Mouse (Mus musculus) layer of hippocampus, adult 11-12 months (tissue): ENCODE results near the gene Tpt1.
"Not testable (repeated sequence)": the region's sequence is repeated elsewhere in the genome, so short reads cannot be mapped to it uniquely, and the experiment has no call there.

Experiments
- DNase-seq: peaks from one replicate; pipeline ENCODE4 v3.0.0; 2022; ENCODE audit warnings: low spot score

Gene Tpt1

DNA sequence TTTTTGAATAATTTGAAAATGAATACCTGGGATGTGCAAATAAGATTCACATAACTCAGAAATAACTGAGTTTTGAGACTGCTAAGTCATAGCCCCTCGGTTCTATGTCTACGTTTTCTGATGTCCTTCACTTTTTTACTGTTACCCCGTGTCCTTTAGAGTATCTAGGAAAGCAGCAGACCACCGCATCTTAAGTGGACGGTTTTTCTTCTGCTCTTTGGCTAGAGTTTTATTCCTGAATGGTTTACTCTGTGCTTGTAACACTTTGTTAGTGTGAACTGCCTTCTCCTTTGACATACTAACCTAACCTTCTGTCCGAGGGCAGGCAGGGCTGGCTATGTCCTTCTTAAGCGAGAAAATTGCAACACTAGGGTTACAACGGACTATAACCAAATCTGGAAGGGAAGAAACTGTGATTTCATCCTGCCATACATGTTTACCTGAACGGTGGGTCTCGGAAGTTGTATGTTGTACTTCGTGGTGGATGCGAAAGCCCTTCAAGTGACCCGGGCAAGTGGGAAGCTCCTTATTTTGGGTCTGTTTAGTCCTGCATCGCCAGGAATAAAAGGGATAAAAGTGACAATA lies 690 bp upstream of the Tpt1 start:
- DNase-seq: no peak

DNA sequence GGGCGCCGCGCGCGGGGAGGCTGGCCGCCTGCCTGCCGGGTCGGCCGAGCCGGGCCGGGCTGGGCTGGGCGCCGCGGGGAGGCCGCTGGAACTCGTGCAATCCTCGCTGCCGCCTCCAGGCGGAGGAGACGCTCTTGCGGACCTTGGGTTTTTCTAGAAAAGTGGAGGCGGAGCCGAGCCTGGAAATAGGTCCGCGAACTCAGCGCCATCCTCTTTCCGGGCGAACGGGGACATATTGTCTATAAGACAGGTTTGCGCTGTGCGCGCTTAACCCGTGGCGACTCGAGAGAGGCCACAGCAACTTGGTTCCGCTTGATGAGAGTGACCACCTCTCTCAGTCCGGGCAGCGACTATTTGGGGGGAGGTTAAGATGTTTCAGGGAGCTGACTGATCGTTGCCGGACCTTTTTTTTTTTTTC lies 814 bp downstream of the Tpt1 start:
- DNase-seq: peak; percentile 88

DNA sequence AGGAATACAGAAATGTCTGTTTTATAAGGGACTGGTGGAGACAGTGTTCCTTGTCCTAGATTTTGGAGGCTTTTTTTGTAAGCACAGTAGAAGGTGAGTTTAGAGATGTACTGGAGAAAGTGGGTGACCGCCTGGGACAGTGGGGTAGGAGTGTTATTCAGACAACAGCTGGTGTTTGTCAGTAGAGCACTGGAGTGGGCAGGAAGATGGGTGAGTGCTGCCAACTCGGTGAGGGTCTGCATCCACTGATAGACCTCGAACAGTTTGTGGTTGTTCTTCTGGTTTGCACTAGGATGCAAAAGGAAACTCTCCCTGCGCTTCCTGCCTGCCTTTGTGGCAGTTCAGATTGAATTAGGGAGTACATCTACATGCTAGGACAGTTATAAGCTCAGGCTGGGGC lies 2.8 kb downstream of the Tpt1 start:
- no peak for DNase-seq

DNA sequence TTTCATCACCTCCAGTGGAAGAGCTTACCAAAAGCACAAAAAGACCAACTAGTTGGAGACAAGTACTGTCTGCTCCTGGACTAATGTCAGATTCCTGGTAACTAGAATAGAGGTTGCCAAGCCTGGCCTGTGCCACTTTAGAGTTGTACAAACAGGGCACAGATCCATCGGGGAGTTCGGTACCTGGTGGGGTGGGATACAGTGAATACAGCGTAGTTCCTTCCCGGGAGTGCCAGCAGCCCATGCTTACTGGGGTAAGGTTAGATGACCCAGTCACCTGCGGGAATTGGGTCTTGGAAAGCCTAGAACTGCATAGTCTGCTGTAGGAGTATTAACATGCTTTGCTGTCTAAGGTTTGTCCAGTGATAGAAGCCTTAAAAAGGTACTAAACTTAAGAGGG lies 3.6 kb downstream of the Tpt1 start:
- DNase-seq: no peak

DNA sequence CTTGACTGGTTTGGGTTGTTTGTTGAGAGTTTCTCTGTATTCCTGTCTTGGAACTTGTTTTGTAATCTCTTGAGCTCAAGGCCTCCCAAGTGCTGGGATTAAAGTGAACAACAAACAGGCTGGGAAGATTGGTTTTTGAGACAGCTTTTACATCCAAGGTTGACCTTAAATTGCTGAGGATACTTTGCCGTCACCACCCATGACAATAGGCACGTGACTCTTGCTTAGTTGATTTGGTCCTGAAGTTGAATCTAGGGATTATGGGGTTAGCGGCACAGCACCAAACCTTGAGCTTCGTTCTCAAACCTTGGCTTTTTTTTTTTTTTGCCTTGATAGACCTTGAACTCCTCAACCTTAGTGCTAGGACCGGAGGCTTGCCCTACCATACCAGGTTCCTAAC lies 4.3 kb downstream of the Tpt1 start:
- no peak for DNase-seq

DNA sequence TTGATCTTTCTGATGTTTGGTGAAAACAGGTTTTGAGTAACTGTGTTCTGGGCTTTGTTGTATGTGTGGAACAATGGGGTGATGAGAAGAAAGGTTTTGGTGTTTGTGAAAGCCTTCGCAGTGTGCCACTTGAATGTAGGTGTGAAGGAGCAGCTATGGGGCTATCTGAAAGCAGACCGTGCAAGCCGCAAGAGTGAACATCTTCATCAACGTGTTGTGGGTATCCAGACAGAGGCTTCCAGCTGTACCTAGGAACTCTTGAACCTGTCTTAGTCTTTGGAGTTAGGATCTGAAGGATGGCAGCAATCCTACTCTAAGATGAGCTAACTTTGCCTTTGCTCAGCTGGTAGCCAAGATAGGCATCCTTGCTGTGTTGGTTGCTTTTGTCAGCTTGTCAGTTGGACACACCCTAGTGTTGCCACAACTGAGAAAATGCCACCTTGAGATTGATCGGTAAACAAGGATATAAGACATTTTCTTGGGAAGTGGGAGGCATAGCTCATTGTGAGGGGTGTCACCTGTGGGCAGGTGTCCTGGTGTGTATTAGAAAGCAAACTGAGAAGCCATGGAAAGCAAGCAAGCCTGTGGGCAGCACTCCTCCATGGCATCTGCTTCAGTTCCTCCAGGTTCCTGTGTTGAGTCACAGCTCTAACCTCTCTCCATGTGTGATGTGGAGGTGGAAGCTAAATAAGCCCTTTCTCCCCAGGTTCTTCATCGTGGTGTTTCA lies 5.1 kb downstream of the Tpt1 start:
- no peak for DNase-seq

DNA sequence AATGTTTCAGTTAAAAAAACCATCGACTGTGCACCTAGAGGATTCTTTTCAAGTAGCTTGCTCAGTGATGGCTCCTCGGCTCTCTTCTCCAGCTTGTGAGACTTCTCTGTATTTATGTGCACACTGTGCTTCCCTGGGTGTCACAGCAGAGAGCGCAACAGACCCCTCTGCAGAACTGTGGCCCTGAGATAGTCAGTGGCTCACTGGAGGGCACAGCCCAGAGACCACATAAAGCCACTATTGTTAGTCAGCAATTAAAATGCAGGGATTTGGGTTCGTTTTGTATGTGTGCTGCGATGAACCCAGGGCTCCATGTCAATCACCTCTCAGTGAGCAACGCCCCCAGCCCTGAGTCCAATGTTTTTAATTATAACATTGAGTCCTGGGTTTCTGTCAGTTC lies 5.9 kb downstream of the Tpt1 start:
- DNase-seq: no peak

DNA sequence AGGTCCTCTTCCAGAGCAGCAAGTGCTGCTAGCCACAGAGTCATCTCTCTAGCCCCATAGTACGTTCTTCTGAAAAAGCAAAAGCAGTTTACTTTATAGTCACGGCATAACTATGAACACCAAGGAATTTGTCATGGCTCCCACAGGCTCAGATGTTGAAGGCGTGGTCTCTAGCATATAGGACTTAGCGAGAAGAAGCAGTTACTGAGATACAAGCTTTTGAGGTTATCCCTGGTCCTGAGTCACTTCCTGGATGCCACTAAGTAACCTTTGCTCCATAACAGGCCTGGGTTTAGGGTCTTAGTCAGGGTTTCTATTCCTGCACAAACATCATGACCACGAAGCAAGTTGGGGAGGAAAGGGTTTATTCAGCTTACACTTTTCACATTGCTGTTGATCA lies 7.1 kb downstream of the Tpt1 start:
- DNase-seq: no peak

DNA sequence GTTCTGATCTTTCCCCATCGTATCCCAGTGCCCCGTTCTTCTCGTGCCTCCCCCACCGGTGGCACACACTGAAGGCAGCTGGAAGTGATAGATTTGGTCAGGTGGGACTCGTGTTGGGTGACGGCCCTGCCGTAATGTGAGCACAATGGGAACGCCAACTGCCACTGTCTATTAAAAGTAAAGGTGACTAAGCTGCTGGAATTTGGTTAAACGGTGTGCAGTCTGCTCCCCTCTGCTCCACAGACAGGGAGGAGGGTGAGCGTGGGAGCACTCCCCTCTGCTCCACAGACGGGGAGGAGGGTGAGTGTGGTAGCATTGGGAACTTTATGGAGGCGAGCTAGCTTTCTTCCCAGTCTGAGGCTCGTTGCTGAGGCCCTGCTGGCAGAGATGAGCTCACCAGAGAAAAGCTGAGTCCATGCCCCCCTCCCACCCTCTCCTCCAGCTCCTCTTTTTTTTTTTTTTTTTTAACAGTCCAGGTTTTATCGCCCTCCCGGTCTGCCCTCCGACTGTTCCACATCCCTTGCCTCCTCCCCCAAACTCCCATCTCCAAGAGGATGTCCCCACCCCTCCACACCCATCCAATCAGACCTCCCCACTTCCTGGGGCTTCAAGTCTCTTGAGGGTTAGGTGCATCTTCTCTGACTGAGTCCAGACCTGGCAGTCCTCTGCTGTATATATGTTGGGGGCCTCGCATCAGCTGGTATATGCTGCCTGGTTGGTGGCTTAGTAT lies 10.5 kb downstream of the Tpt1 start:
- no peak for DNase-seq

DNA sequence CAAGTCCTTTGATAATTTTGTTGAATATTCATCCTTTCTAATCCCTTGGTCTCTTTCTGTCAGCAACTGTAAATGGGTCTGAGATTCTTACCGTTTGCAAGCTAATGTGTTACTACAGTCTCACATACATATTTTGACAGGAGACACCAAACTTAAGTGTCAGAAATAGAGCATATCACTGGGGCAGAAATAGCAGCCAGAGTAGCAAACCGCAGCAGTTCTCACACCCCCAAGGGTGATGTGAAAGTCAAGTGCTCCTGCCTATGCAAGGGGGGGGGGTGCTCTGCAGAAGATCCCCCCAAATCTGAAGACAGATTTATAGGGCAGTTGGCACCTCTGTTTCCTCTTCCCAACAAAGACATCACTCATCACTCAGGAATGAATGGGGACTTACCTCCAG lies 13.3 kb downstream of the Tpt1 start:
- DNase-seq: no peak

DNA sequence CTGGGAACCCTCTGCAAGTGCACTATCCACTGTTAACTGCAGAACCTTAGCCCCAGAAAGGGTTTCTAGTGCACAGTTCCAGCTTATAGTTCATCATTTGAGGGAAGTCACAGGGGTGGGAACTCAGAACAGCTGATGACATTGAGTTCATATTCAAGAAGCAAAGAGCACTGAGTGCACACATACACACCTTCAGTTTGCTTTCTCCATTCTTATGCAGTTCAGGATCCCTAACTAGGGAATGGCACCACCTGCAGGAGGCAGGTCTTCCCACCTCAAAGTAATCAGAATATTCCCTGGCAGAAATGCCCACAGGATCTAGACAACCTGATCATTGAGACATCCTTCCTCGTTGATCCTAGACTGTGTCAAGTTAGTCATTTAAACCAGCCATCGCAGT lies 14.7 kb downstream of the Tpt1 start:
- no peak for DNase-seq

DNA sequence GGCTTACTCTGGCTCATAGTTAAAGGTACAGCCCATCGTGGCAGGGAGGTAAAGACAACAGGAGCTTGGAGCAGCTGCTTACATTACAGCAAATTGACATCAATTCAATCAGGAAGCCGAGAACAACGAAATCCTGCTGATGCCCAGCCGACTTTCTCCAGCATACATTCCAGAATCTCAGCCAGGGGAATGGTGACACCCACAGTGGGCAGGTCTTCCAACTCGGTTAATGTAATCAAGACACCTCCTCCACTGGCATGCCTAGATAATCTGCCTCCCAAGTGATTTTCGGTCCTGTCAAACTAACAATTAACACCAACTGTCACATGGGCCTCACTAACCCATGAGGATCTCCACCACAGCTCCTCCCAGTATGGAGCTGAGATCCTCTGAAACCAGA lies 17.8 kb downstream of the Tpt1 start:
- no peak for DNase-seq

DNA sequence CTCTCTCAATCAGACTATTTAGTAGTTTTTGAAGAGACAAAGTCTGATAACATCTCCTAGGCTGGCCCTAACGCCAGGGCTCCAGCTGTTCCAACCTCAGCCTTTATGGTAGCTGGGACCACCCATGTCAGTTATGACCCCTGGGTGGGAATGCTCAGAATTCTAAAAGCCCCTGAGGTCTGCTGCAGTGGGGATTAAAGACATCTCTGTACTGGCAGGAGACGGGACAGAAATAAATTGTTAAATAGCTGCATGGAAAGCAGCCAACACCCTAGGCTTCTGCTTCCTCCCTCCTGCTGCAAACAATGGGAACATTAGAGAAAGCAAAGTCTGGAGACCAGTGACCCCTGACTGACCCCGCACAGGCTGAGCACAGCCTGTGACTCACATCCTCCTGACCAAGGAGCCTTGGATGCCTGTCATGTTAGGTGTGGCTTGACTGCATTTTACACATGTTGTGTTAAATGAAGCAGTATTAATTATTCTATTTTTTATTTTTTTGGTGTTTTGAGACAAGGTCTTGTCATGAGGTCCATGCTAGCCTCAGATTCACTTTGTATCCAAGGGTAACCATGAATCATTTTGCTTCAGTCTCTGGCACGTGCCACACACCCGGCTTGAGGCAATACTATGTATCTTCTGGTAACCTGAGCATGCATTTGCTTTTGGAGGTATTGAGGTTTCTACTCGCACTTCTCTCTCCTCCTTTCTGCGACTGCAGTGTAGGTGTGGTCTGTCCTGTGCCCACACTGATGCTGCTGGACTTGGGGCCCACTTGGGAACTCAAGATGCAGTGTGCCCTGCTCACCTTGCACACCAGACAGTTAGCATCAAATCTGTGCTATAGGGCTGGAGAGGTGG lies 18.9 kb downstream of the Tpt1 start:
- DNase-seq: no peak

DNA sequence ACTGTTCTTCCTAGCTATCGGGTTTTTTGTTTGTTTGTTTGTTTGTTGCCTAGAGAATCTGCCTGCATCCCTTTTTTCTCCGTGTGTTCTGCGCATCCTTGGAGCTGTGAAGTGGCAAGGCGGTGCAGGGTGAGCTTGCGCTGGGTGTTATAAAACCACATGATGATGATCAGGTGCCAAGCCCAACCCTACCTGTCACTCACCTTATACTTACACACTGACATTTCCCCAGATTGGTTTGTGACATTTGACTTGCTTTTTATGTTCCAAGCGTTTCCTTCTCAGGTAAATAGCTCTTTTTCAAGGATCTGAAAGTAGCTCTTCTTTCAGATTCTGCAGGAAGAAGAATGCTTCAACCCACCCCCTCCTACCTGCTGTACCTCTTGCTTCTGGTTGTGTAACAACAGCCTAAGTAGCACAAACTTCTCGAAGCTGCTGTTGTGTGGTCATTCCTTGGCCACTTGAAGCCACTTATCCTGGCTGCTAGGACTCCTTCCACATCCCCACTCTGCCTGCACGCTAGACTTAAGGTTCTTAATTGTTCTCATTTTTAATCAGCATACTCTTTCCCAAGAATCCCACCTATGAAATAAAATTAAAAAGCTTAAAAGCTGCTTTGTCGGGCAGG lies 21.9 kb downstream of the Tpt1 start:
- no peak for DNase-seq

DNA sequence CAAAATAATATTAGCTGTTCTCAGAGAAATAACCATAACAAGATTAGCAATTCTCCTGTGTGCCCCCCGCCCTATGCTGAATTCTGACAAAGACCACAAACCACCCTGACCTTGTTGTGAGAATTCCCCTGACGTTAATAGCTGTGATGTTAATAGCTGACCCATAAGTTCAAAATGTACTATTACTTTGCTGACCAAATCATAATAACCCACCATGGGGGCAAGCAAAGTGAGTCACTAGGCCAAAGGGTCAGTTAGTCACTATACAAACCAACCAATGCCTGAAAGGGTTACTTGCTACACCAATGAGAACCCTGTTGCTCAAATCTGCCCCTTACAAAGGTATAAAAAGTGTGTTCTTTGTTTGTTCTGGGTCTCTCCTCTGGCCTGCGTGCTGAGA lies 23.1 kb downstream of the Tpt1 start:
- not testable (repeated sequence) for DNase-seq

DNA sequence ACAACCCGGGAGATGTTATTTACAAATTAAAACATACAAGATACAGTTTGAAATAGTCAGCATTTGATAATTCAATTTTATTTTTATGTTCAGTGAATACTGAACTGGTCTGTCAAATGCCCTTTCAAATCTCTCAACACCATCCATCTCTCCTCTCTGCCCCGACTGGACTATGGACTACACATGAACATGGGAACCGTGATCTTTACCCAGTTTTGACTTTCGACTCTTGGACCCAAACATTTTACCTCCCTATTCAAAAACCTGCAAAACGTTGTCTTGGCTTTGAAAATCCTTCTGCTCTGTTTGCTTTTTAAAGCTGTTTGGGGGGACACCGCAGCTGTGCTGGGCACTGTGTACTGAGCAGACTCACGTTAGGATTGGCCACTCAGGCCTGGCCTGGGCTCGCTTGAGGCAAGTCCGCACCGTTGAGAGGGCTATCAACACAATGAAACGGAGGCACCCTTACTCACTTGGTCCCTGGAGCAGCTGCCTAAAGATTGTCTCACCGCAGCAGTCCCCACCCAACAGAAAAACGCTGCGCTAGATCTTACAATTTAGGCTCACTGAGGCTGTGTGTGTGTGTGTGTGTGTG lies 25.0 kb downstream of the Tpt1 start:
- DNase-seq: no peak

DNA sequence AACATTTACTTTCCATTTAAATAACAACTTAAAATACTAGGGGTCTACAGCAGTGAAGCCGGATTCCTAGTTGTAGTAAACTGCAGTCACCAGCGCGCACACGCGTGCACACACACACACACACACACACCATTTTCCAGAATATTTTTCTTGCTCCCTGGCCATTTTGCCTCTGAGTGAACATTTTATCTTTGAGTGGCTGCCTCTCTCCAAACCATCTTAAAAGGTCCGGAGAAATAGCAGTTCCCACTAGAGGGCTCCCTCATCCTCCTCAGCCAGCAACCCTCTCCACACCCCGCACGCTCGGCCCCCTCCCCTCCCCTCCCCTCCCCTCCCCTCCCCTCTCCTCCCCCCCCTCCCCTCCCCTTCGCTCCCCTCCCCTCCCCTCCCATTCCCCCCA lies 25.7 kb downstream of the Tpt1 start:
- peak; percentile 74 for DNase-seq

DNA sequence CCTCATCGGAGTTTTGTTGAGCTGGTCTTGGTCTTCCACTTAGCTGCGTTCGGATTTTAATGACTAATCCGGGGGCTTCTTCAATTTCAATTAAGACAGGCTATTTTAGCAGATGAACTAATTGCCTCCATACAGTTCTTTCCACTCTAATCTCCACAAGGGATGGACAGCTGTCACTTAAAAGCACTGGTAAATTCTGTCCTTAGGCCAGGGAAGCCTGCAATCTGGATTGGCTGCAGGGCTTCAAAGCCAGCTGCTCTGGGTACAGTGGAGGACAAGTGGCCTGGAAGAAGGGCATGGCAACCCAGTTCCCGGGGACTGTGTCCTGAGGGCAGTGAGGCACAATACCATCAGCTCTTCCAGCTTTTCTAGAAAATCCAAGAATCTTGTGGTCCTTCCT lies 26.2 kb downstream of the Tpt1 start:
- DNase-seq: no peak

DNA sequence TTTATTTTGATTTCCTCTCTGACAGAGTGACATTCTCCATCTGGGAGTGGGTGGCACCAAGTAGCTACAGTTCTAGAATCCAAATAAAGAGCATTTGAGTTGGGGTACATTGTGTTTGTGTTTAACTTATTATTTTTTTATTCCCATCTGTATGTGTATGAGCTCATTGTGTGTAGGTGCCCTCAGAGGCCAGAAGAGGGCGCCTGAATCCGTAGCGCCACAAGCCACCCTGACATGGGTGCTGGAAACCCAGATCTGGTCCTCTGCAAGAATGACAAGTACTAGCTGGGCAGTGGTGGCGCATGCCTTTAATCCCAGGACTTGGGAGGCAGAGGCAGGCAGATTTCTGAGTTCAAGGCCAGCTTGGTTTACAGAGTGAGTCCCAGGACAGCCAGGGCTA lies 26.9 kb downstream of the Tpt1 start:
- DNase-seq: no peak

DNA sequence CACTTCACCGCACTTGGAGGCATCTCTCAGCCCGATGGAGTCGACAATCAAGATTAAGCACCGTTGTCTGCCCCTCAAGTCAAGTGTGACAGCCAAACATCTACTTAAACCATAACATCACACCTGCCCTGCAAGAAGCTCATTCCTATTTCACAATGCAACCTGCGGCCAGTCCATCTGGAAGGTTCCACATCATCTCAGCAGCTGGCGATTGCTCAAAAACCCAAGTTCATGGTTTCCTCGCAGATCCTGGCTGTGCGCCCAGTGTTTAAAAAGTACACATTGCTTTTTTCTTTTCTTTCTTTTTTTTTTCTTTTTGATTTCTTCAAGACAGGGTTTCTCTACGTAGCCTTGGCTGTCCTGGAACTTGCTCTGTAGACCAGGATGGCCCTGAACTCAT lies 28.7 kb downstream of the Tpt1 start:
- no peak for DNase-seq

DNA sequence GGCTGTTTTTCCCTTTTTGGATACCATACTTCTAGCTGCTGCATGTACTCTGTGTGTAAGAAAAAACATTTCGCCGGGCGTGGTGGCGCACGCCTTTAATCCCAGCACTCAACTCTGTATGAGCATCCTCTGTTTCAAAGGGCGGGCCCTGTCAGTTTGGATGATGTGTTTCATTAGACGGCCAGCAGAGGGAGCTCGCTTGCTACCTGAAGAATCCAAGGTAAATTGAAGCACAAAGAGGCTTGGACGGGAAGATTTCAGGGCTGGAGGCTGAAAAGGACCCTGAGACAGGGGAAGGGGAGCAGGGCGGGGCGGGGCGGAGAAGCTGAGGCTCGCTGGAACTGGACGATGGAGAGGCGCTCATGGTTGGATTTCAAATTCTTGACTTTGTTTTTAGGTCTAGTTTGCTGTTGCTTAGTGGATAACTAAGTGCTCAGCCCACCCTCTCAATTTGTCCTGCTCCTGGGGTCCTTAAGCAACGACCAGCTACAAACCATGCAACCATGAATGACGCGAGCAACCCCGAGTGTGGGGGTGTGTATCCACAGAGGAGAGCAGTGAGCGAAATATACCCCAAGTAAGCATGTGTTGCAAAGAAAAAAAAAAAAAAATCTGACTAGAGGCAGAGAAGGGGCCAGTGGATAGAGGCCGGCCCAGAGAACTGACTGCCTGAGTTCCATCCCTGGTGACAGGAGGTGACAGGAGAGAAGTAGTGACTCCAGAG lies 31.6 kb downstream of the Tpt1 start:
- DNase-seq: peak; percentile 87
